Mouse (Mus musculus): ENCODE measurements around the gene Gm49368. TPM values are rescaled to one million over a fixed set of nuclear protein-coding genes. Genes with fewer than 3 reads are reported as not detected.
"Not testable (repeated sequence)": the region's sequence is repeated elsewhere in the genome, so short reads cannot be mapped to it uniquely, and the experiment has no call there.

Gene Gm49368
- polyA plus RNA-seq, 1 experiment = not detected

DNA sequence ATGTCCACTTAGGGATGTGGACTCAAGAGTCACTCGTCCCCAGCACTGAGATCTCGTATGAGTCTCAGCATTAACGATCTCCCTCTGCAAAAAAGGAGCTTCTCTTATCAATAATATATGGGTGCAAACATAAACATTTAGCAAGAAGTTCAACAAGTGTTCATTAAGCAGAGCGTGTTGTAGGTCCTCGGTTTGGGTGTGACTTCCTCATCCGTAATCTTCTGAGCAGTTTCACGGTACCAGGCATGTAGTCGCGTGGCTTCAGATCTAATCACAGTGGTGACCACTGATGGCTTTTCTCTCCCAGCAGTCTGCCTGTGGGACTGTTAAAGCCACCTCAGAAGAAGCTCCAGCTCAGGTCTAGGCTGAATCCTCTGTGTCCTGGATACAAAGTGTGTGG lies 38.1 kb upstream of the Gm49368 start:
- 93% methylated on average over 9 of the region's 9 CpGs for WGBS
- DNase-seq = no peak
- Histone ChIP-seq H3K4me1 (ENCODE audit: control insufficient read depth, insufficient read depth, low read length) (no peaks in the 10 kb centered on the region), H3K27me3 (ENCODE audit: control insufficient read depth, insufficient read depth, low read length) (no peaks in the 10 kb centered on the region), H3K4me3 (replicated peaks; ENCODE audit: insufficient read depth, low read depth, low read length) (no peak overlapping the region), H3K27ac (ENCODE audit: insufficient read depth, low read length) (no peak overlapping the region)
- TF ChIP-seq CTCF (IDR thresholded peaks at IDR 0.05; ENCODE audit: borderline replicate concordance, insufficient read depth, low read depth, low read length) (no peak), POLR2A (IDR thresholded peaks at IDR 0.05; ENCODE audit: borderline replicate concordance, insufficient read depth, low read length) (no peak)

DNA sequence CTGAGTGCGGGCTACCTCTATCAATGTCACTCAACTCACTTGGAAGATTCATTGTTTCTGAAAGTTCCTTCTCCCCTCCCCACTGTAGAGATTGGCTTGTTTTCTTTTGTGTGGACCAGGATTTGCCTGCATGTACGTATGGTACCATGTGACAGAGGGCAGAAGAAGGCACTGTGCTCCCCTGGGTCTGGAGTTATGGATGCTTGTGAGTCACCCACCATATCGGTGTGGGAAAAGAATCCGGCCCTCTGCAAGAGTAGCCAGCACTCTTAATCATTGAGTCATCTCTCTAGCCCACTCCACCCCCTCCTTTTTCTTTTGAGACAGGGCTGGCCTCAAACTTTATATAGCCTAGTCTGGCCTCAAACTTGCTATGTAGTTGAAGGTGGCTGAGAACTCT lies 37.6 kb upstream of the Gm49368 start:
- TF ChIP-seq CTCF (IDR thresholded peaks at IDR 0.05; ENCODE audit: borderline replicate concordance, insufficient read depth, low read depth, low read length) (no peak), POLR2A (IDR thresholded peaks at IDR 0.05; ENCODE audit: borderline replicate concordance, insufficient read depth, low read length) (no peak)
- DNase-seq = no peak
- Histone ChIP-seq H3K4me3 (replicated peaks; ENCODE audit: insufficient read depth, low read depth, low read length) (no peak overlapping the region), H3K27ac (ENCODE audit: insufficient read depth, low read length) (no peak overlapping the region), H3K4me1 (ENCODE audit: control insufficient read depth, insufficient read depth, low read length) (no peaks in the 10 kb centered on the region), H3K27me3 (ENCODE audit: control insufficient read depth, insufficient read depth, low read length) (no peaks in the 10 kb centered on the region)
- 86% methylated on average over 4 of the region's 4 CpGs for WGBS

DNA sequence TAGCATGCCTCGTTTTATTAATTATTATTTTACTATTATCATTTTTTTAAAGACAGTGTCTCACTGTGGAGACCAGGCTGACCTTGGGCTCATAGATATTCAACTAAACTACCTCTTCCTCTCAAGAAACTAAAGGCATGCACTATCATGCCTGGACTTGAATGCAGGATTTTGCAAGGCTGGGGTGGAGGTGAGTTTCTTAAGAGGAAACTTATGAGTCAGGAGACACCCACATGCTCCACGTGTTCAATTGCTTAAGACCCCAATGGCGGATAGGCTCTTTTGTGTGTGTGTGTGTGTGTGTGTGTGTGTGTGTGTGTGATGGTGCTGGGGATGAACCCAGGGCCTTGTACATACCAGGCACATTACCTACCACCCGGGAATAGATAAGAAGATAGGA lies 37.1 kb upstream of the Gm49368 start:
- TF ChIP-seq POLR2A (IDR thresholded peaks at IDR 0.05; ENCODE audit: borderline replicate concordance, insufficient read depth, low read length) = no peak
- TF ChIP-seq CTCF (IDR thresholded peaks at IDR 0.05; ENCODE audit: borderline replicate concordance, insufficient read depth, low read depth, low read length) = no peak
- 77% methylated on average over 4 of the region's 4 CpGs for WGBS
- Histone ChIP-seq H3K27ac (ENCODE audit: insufficient read depth, low read length) (no peak overlapping the region), H3K27me3 (ENCODE audit: control insufficient read depth, insufficient read depth, low read length) (no peaks in the 10 kb centered on the region), H3K4me1 (ENCODE audit: control insufficient read depth, insufficient read depth, low read length) (no peaks in the 10 kb centered on the region), H3K4me3 (replicated peaks; ENCODE audit: insufficient read depth, low read depth, low read length) (no peak overlapping the region)
- DNase-seq = no peak

DNA sequence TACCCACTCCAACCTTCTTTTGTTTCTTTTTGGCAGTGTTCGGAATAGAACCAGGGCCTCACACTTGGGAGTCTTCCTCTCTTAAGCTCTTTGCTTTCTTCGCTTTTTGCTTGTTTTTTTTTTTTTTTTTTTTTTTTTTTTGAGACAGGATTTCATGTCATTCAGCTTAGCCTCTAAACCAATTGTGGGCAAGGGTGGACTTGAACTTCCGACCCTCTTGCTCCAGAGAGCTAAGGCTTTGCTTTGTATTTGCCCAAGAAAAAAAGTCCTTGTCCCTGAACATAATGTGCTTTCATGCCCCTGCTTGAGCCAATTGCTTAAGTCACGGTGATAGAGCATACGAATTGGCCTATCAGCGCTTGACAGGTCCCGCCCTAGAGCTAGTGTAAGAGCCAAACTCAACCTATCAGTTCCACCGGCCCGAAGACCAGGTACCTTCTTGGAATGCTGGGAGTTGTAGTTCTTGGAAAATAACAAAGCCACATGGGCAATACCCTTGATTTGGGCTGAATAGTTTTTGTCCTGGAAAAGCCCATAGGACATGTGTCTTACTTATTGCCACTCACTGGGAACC lies 31.0 kb upstream of the Gm49368 start:
- Histone ChIP-seq H3K4me1 (ENCODE audit: control insufficient read depth, insufficient read depth, low read length) (no peaks in the 10 kb centered on the region), H3K27ac (ENCODE audit: insufficient read depth, low read length) (no peak overlapping the region), H3K27me3 (ENCODE audit: control insufficient read depth, insufficient read depth, low read length) (no peaks in the 10 kb centered on the region), H3K4me3 (replicated peaks; ENCODE audit: insufficient read depth, low read depth, low read length) (no peak overlapping the region)
- 43% methylated on average over 9 of the region's 9 CpGs for WGBS
- TF ChIP-seq POLR2A (IDR thresholded peaks at IDR 0.05; ENCODE audit: borderline replicate concordance, insufficient read depth, low read length) = no peak
- TF ChIP-seq CTCF (IDR thresholded peaks at IDR 0.05; ENCODE audit: borderline replicate concordance, insufficient read depth, low read depth, low read length) = no peak
- no peak for DNase-seq

DNA sequence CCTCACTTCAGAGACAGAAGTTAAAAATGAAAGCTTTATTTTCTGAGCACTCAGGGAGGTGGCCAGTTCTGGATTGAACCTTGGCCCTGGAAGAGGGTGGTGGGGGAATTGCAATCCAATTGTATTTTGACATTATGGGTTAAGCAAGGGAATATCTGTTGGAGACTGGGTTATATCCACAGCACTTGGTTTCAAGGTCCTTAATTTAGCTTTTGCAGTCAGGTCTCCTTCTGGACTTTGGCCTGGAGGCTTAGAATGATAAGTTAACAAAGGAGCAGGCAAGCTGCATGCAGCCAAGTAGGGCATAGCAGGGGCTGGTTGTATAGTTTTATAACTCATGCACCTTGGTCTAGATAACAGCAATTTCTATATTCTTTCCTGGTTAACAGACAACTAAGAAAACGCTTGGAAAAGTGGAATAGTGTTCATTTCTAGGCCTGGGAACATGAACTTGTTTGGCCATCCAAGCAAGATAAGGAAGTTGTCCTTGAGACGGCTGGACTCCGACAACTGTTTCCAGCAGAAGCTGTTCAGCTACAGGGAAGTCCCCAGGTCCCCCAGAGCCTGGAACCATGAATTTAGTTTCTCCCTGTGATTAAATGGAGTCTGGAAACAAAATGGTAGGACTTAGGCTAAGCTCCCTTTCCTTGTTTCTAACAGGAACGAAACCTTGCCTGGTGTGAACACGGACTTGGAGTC lies 30.0 kb upstream of the Gm49368 start:
- 85% methylated on average over 5 of the region's 5 CpGs for WGBS
- no peak overlapping the region for H3K27ac ChIP-seq (ENCODE audit: insufficient read depth, low read length)
- DNase-seq = no peak
- no peaks in the 10 kb centered on the region for H3K27me3 ChIP-seq (ENCODE audit: control insufficient read depth, insufficient read depth, low read length)
- no peaks in the 10 kb centered on the region for H3K4me1 ChIP-seq (ENCODE audit: control insufficient read depth, insufficient read depth, low read length)
- TF ChIP-seq CTCF (IDR thresholded peaks at IDR 0.05; ENCODE audit: borderline replicate concordance, insufficient read depth, low read depth, low read length) (no peak), POLR2A (IDR thresholded peaks at IDR 0.05; ENCODE audit: borderline replicate concordance, insufficient read depth, low read length) (no peak)
- no peak overlapping the region for H3K4me3 ChIP-seq (replicated peaks; ENCODE audit: insufficient read depth, low read depth, low read length)

DNA sequence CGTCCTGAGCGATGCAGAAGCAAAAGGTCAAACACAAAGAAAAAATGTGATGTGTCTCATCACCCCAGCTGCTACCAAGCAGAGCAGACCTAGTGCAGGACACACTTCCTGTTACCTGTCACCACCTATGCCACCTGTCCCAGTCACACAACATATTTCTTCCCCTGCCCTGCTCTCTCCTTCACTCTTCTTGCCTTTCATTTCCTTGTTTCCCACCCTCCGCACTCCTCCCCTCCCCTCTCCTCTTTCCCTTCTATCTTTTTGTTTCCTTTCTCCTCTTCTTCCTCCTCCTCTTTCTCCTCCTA lies 29.5 kb upstream of the Gm49368 start:
- TF ChIP-seq POLR2A (IDR thresholded peaks at IDR 0.05; ENCODE audit: borderline replicate concordance, insufficient read depth, low read length) = no peak
- TF ChIP-seq CTCF (IDR thresholded peaks at IDR 0.05; ENCODE audit: borderline replicate concordance, insufficient read depth, low read depth, low read length) = no peak
- no peak overlapping the region for H3K27ac ChIP-seq (ENCODE audit: insufficient read depth, low read length)
- H3K4me3 ChIP-seq (replicated peaks; ENCODE audit: insufficient read depth, low read depth, low read length) = no peak overlapping the region
- WGBS = 93% methylated on average over 3 of the region's 3 CpGs
- no peaks in the 10 kb centered on the region for H3K4me1 ChIP-seq (ENCODE audit: control insufficient read depth, insufficient read depth, low read length)
- no peak for DNase-seq
- no peaks in the 10 kb centered on the region for H3K27me3 ChIP-seq (ENCODE audit: control insufficient read depth, insufficient read depth, low read length)

- 97% methylated on average over 4 of the region's 4 CpGs for WGBS
- TF ChIP-seq CTCF (IDR thresholded peaks at IDR 0.05; ENCODE audit: borderline replicate concordance, insufficient read depth, low read depth, low read length) = no peak
- TF ChIP-seq POLR2A (IDR thresholded peaks at IDR 0.05; ENCODE audit: borderline replicate concordance, insufficient read depth, low read length) = no peak
- no peaks in the 10 kb centered on the region for H3K4me1 ChIP-seq (ENCODE audit: control insufficient read depth, insufficient read depth, low read length)
- no peak overlapping the region for H3K4me3 ChIP-seq (replicated peaks; ENCODE audit: insufficient read depth, low read depth, low read length)
- no peak overlapping the region for H3K27ac ChIP-seq (ENCODE audit: insufficient read depth, low read length)
- DNase-seq = no peak
- H3K27me3 ChIP-seq (ENCODE audit: control insufficient read depth, insufficient read depth, low read length) = no peaks in the 10 kb centered on the region
These were observed 28.9 kb upstream of the Gm49368 start for GRCm38 (mm10) chr7:128033616-128034015.

DNA sequence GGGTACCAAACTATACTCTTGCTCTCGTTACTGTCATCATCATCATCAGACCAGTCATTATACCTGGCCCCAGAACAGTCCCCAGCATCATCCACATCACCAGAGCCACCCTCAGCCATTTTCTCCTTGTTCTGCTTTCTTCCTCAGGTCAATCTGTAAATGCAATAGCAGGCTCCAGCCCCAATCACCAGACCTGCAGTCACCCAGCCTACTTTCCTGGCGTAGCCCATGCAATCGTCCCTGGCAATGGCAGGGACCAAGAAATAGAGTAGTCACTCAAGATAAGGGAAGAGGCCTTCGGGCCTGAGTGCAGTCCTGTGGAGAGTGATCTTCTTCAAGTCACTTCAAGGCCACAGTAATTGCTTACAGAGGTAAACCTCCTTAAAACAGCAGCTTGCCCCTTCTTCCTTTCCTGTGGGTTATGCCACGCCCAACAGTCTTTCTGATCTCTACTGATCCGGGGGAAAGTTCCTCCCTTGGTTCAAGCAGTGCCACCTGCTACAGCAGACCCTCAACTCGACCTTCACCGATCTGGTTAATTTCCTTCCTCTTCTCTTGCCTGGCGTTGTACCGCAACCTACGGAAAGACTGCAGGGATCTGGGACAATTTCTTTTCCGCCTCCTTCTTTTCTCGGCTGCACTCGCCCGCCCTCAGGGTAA lies 20.2 kb upstream of the Gm49368 start:
- not testable (repeated sequence) for H3K27me3 ChIP-seq (ENCODE audit: control insufficient read depth, insufficient read depth, low read length); H3K27ac ChIP-seq (ENCODE audit: insufficient read depth, low read length); H3K4me3 ChIP-seq (replicated peaks; ENCODE audit: insufficient read depth, low read depth, low read length); H3K4me1 ChIP-seq (ENCODE audit: control insufficient read depth, insufficient read depth, low read length); DNase-seq
- WGBS = 83% methylated on average over 15 of the region's 15 CpGs
